In genomic region chr14:55578668-55579269, GRCm38 (mm10) we compare ENCODE assay signal across 8 mouse cellular contexts. TPM values are rescaled to one million over a fixed set of nuclear protein-coding genes. Genes with fewer than 3 reads are reported as not detected.
DNase-seq lines count a peak whose midpoint lies in the region; ATAC-seq lines count a peak whose summit lies in the region.

No protein-coding gene starts in this region.

- H3K27ac ChIP-seq in hindbrain, embryonic 11.5 days (ENCODE audit: low read depth, low read length) = peak overlapping the region; percentile 75; the same call in 1 of the 2 replicates
- H3K27ac ChIP-seq in limb, embryonic 12.5 days = peak overlapping the region; percentile 86
- peak overlapping the region; percentile 87 for H3K27ac ChIP-seq in midbrain, embryonic 10.5 days (replicated peaks)
- H3K27ac ChIP-seq in stomach, embryonic 16.5 days (ENCODE audit: low read length) = peak overlapping the region; percentile 93

- ATAC-seq in cerebellum, adult (ENCODE audit: insufficient number of reproducible peaks, low FRiP score, low TSS enrichment) = no peak; the same call in 1 of the 2 replicates
- ATAC-seq in hindbrain, embryonic 11.5 days (ENCODE audit: low FRiP score) = peak; percentile 62
- ATAC-seq in limb, embryonic 12.5 days (ENCODE audit: insufficient number of reproducible peaks, insufficient read depth, low FRiP score, low TSS enrichment, low read depth) = peak; percentile 49
- peak; percentile 38 for ATAC-seq in stomach, embryonic 16.5 days (ENCODE audit: insufficient read depth, low FRiP score)

- H3K9me3 ChIP-seq in erythroblast, embryonic 14.5 days (ENCODE audit: control insufficient read depth, low read length) = no peaks in the 10 kb centered on the region
- no peaks in the 10 kb centered on the region for H3K9me3 ChIP-seq in hindbrain, embryonic 11.5 days (ENCODE audit: control insufficient read depth, low read length)
- no peaks in the 10 kb centered on the region for H3K9me3 ChIP-seq in limb, embryonic 12.5 days
- H3K9me3 ChIP-seq in midbrain, embryonic 10.5 days (replicated peaks) = no peaks in the 10 kb centered on the region
- no peaks in the 10 kb centered on the region for H3K9me3 ChIP-seq in stomach, embryonic 16.5 days (replicated peaks; ENCODE audit: control insufficient read depth, low read length)

- H3K4me1 ChIP-seq in erythroblast, embryonic 14.5 days (ENCODE audit: control insufficient read depth) = peaks cover 54% of the 10 kb centered on the region
- H3K4me1 ChIP-seq in hindbrain, embryonic 11.5 days (replicated peaks; ENCODE audit: control insufficient read depth, insufficient read depth, low read length) = peaks cover 3% of the 10 kb centered on the region; the same call in 1 of the 2 replicates
- peaks cover 15% of the 10 kb centered on the region for H3K4me1 ChIP-seq in limb, embryonic 12.5 days (replicated peaks)
- H3K4me1 ChIP-seq in midbrain, embryonic 10.5 days = peaks cover 20% of the 10 kb centered on the region
- H3K4me1 ChIP-seq in stomach, embryonic 16.5 days (ENCODE audit: control insufficient read depth, insufficient read depth, low read length) = peaks cover 13% of the 10 kb centered on the region

- peak overlapping the region; percentile 85 for H3K4me2 ChIP-seq in hindbrain, embryonic 11.5 days (replicated peaks; ENCODE audit: low read depth, low read length)
- peak overlapping the region; percentile 85 for H3K4me2 ChIP-seq in limb, embryonic 12.5 days
- peak overlapping the region; percentile 93 for H3K4me2 ChIP-seq in stomach, embryonic 16.5 days (ENCODE audit: low read depth, low read length)

- no peaks in the 10 kb centered on the region for H3K27me3 ChIP-seq in erythroblast, embryonic 14.5 days (ENCODE audit: control insufficient read depth)
- no peaks in the 10 kb centered on the region for H3K27me3 ChIP-seq in hindbrain, embryonic 11.5 days (ENCODE audit: control insufficient read depth, insufficient read depth, low read length)
- no peaks in the 10 kb centered on the region for H3K27me3 ChIP-seq in limb, embryonic 12.5 days
- H3K27me3 ChIP-seq in midbrain, embryonic 10.5 days (ENCODE audit: low read depth, poor library complexity, severe bottlenecking) = peaks cover 5% of the 10 kb centered on the region
- H3K27me3 ChIP-seq in stomach, embryonic 16.5 days (ENCODE audit: control insufficient read depth, insufficient read depth, low read length) = no peaks in the 10 kb centered on the region

- DNase-seq in cerebellum, adult 8-10 months = peak; percentile 49
- peak; percentile 37 for DNase-seq in T-cell, adult 2 months (ENCODE audit: low spot score)
- no peak for DNase-seq in hindbrain, embryonic 11.5 days (ENCODE audit: low spot score)
- no peak for DNase-seq in midbrain, embryonic 10.5 days (ENCODE audit: low spot score)

- peak overlapping the region; percentile 67 for H3K4me3 ChIP-seq in erythroblast, embryonic 14.5 days (replicated peaks)
- H3K4me3 ChIP-seq in hindbrain, embryonic 11.5 days (ENCODE audit: low read depth, low read length) = peak overlapping the region; percentile 63
- H3K4me3 ChIP-seq in limb, embryonic 12.5 days (replicated peaks) = peak overlapping the region; percentile 64
- peak overlapping the region; percentile 64 for H3K4me3 ChIP-seq in midbrain, embryonic 10.5 days
- peak overlapping the region; percentile 98 for H3K4me3 ChIP-seq in stomach, embryonic 16.5 days (replicated peaks; ENCODE audit: low read length)

- WGBS in hindbrain, embryonic 11.5 days = 41% methylated on average over 6 of the region's 6 CpGs
- WGBS in limb, embryonic 12.5 days = 35% methylated on average over 6 of the region's 6 CpGs
- 31% methylated on average over 6 of the region's 6 CpGs for WGBS in midbrain, embryonic 10.5 days
- 24% methylated on average over 6 of the region's 6 CpGs for WGBS in stomach, embryonic 16.5 days

- H3K36me3 ChIP-seq in erythroblast, embryonic 14.5 days (ENCODE audit: control insufficient read depth) = peaks cover 28% of the 10 kb centered on the region
- peaks cover 2% of the 10 kb centered on the region; the same call in 1 of the 2 replicates for H3K36me3 ChIP-seq in hindbrain, embryonic 11.5 days (ENCODE audit: control insufficient read depth, insufficient read depth, low read length)
- peaks cover 27% of the 10 kb centered on the region for H3K36me3 ChIP-seq in limb, embryonic 12.5 days
- H3K36me3 ChIP-seq in midbrain, embryonic 10.5 days = peaks cover 27% of the 10 kb centered on the region
- H3K36me3 ChIP-seq in stomach, embryonic 16.5 days (ENCODE audit: control insufficient read depth, insufficient read depth, low read length) = peaks cover 7% of the 10 kb centered on the region

- H3K9ac ChIP-seq in hindbrain, embryonic 11.5 days (ENCODE audit: low read depth, low read length) = peak overlapping the region; percentile 83
- peak overlapping the region; percentile 79 for H3K9ac ChIP-seq in limb, embryonic 12.5 days (replicated peaks)
- H3K9ac ChIP-seq in stomach, embryonic 16.5 days (ENCODE audit: low read length) = peak overlapping the region; percentile 96

RNA-seq across cellular contexts. Expression of gene Psme1, which starts 0.8 kb away (rescaled TPM):
- 3.2 and 4.3 TPM in 2 replicates for polyA plus RNA-seq in erythroblast, embryonic 14.5 days (2012)
- 126 TPM in 2 replicates for polyA plus RNA-seq in hindbrain, embryonic 11.5 days (2014; fragmentation: Nextera tagmentation; extraction: Ambion mirVana)
- 142 and 151 TPM in 2 replicates for polyA plus RNA-seq in limb, embryonic 12.5 days (2016; fragmentation: Nextera tagmentation; extraction: Ambion mirVana)
- polyA plus RNA-seq in midbrain, embryonic 10.5 days (2016; fragmentation: Nextera tagmentation; extraction: Ambion mirVana) = 88.7 and 97.9 TPM in 2 replicates
- polyA plus RNA-seq in stomach, embryonic 16.5 days (2015; fragmentation: Nextera tagmentation; extraction: Ambion mirVana) = 149 and 162 TPM in 2 replicates

RNA-seq across cellular contexts. Expression of gene Fitm1, which starts 3.4 kb away (rescaled TPM):
- not detected in 2 replicates for polyA plus RNA-seq in erythroblast, embryonic 14.5 days (2012)
- polyA plus RNA-seq in hindbrain, embryonic 11.5 days (2014; fragmentation: Nextera tagmentation; extraction: Ambion mirVana) = 0.77 and 1.8 TPM in 2 replicates
- 16.0 and 16.1 TPM in 2 replicates for polyA plus RNA-seq in limb, embryonic 12.5 days (2016; fragmentation: Nextera tagmentation; extraction: Ambion mirVana)
- polyA plus RNA-seq in midbrain, embryonic 10.5 days (2016; fragmentation: Nextera tagmentation; extraction: Ambion mirVana) = 0.14 and 0.25 TPM in 2 replicates
- 0.64 and 8.1 TPM in 2 replicates for polyA plus RNA-seq in stomach, embryonic 16.5 days (2015; fragmentation: Nextera tagmentation; extraction: Ambion mirVana)

RNA-seq across cellular contexts. Expression of gene Emc9, which starts 6.3 kb away (rescaled TPM):
- 3.5 and 3.8 TPM in 2 replicates for polyA plus RNA-seq in erythroblast, embryonic 14.5 days (2012)
- polyA plus RNA-seq in hindbrain, embryonic 11.5 days (2014; fragmentation: Nextera tagmentation; extraction: Ambion mirVana) = 6.4 and 8.5 TPM in 2 replicates
- polyA plus RNA-seq in limb, embryonic 12.5 days (2016; fragmentation: Nextera tagmentation; extraction: Ambion mirVana) = 3.7 and 4.0 TPM in 2 replicates
- polyA plus RNA-seq in midbrain, embryonic 10.5 days (2016; fragmentation: Nextera tagmentation; extraction: Ambion mirVana) = 7.9 and 8.0 TPM in 2 replicates
- 11.4 and 11.5 TPM in 2 replicates for polyA plus RNA-seq in stomach, embryonic 16.5 days (2015; fragmentation: Nextera tagmentation; extraction: Ambion mirVana)

RNA-seq across cellular contexts. Expression of gene Psme2, which starts 12.1 kb away (rescaled TPM):
- polyA plus RNA-seq in erythroblast, embryonic 14.5 days (2012) = 4.4 and 7.0 TPM in 2 replicates
- 195 and 222 TPM in 2 replicates for polyA plus RNA-seq in hindbrain, embryonic 11.5 days (2014; fragmentation: Nextera tagmentation; extraction: Ambion mirVana)
- 210 and 260 TPM in 2 replicates for polyA plus RNA-seq in limb, embryonic 12.5 days (2016; fragmentation: Nextera tagmentation; extraction: Ambion mirVana)
- polyA plus RNA-seq in midbrain, embryonic 10.5 days (2016; fragmentation: Nextera tagmentation; extraction: Ambion mirVana) = 171 and 184 TPM in 2 replicates
- polyA plus RNA-seq in stomach, embryonic 16.5 days (2015; fragmentation: Nextera tagmentation; extraction: Ambion mirVana) = 203 and 283 TPM in 2 replicates

RNA-seq across cellular contexts. Expression of gene Rnf31, which starts 12.7 kb away (rescaled TPM):
- 0.86 and 1.1 TPM in 2 replicates for polyA plus RNA-seq in erythroblast, embryonic 14.5 days (2012)
- polyA plus RNA-seq in hindbrain, embryonic 11.5 days (2014; fragmentation: Nextera tagmentation; extraction: Ambion mirVana) = 10.6 and 12.1 TPM in 2 replicates
- 19.9 and 22.4 TPM in 2 replicates for polyA plus RNA-seq in limb, embryonic 12.5 days (2016; fragmentation: Nextera tagmentation; extraction: Ambion mirVana)
- 15.4 and 21.0 TPM in 2 replicates for polyA plus RNA-seq in midbrain, embryonic 10.5 days (2016; fragmentation: Nextera tagmentation; extraction: Ambion mirVana)
- 18.1 and 19.1 TPM in 2 replicates for polyA plus RNA-seq in stomach, embryonic 16.5 days (2015; fragmentation: Nextera tagmentation; extraction: Ambion mirVana)

Comparison
In these comparisons a context has a peak if more than half of its experiments do, and no peak if none do; other contexts are left out.
1. DNase-seq: peak in cerebellum, adult 8-10 months (single experiment) and T-cell, adult 2 months (single experiment); none in hindbrain, embryonic 11.5 days (single experiment) and midbrain, embryonic 10.5 days (single experiment).
2. RNA of gene Psme1, which starts 0.8 kb away (polyA plus RNA-seq): 149 to 162 TPM in stomach, embryonic 16.5 days, 142 to 151 TPM in limb, embryonic 12.5 days, 126 TPM in hindbrain, embryonic 11.5 days and 88.7 to 97.9 TPM in midbrain, embryonic 10.5 days; 3.2 to 4.3 TPM in erythroblast, embryonic 14.5 days; every median in the first group is over 10 times any median in the second.
3. Peak in every context shown above with its lines, with median percentiles within 50 percentile points of each other: H3K4me3 ChIP-seq, H3K27ac ChIP-seq, H3K4me2 ChIP-seq and H3K9ac ChIP-seq.